Mouse (Mus musculus): ENCODE data around the gene Gm6803.
"Not testable (repeated sequence)": the region's sequence is repeated elsewhere in the genome, so short reads cannot be mapped to it uniquely, and the experiment has no call there.

Gene Gm6803

GRCm38 (mm10) chr12:88018671-88019070, at the start of gene Gm6803:
TSS of gene Gm6803 (minus strand) at chr12:88018771.
- DNase-seq (ENCODE audit: low spot score), result not testable (repeated sequence)

- not testable (repeated sequence) for DNase-seq (ENCODE audit: low spot score)
Measured at GRCm38 (mm10) chr12:88045226-88045625, 26.7 kb upstream of the Gm6803 start.

- not testable (repeated sequence) for DNase-seq (ENCODE audit: low spot score)
Measured at GRCm38 (mm10) chr12:88039703-88040102, 21.1 kb upstream of the Gm6803 start.

GRCm38 (mm10) chr12:88039062-88039461, 20.5 kb upstream of the Gm6803 start:
- DNase-seq (ENCODE audit: low spot score), result not testable (repeated sequence)

GRCm38 (mm10) chr12:88032250-88032649, 13.7 kb upstream of the Gm6803 start:
- DNase-seq (ENCODE audit: low spot score), result not testable (repeated sequence)

- DNase-seq (ENCODE audit: low spot score), result not testable (repeated sequence)
Measured at GRCm38 (mm10) chr12:88026704-88027103, 8.1 kb upstream of the Gm6803 start, which contains the start of gene Gm2056. TSS of gene Gm2056 (plus strand) at chr12:88027004.

GRCm38 (mm10) chr12:88011548-88011947, 7.0 kb downstream of the Gm6803 start, which contains the start of gene Gm2075:
TSS of gene Gm2075 (plus strand) at chr12:88011848.
- DNase-seq (ENCODE audit: low spot score), result not testable (repeated sequence)

- not testable (repeated sequence) for DNase-seq (ENCODE audit: low spot score)
Measured at GRCm38 (mm10) chr12:88004118-88004517, 14.5 kb downstream of the Gm6803 start.

GRCm38 (mm10) chr12:87984000-87984399, 34.6 kb downstream of the Gm6803 start:
- not testable (repeated sequence) for DNase-seq (ENCODE audit: low spot score)

Data from urinary bladder, postnatal 14 days (tissue).